Mouse (Mus musculus) limb, embryonic 14.5 days (tissue): ENCODE measurements around the gene Astn2. TPM values are rescaled to one million over a fixed set of nuclear protein-coding genes. Genes with fewer than 3 reads are reported as not detected.

Experiments
- ATAC-seq: fragments of 200-750 bp; cut with Nextera tagmentation; 2 replicates; pipeline ENCODE4 v1.8.0; 2017; ENCODE audit warnings: low read depth, moderate number of reproducible peaks, moderate TSS enrichment; ENCODE audit not compliant: low FRiP score
- DNase-seq: peaks from one replicate; pipeline ENCODE4 v3.0.0-alpha.2; 2015; ENCODE audit warnings: low spot score
- H3K27ac ChIP-seq: fragments of 300-500 bp; sonication (generic); replicated peaks from 2 replicates; pipeline ENCODE4 v1.5.1; 2014; ENCODE audit warnings: low read depth, mild to moderate bottlenecking, low read length, moderate library complexity, mixed read lengths
- H3K27me3 ChIP-seq: fragments of 300-500 bp; sonication (generic); 2 replicates; pipeline ENCODE4 v1.6.1; 2014; ENCODE audit warnings: low read length, mixed read lengths; ENCODE audit not compliant: control insufficient read depth, insufficient read depth
- H3K36me3 ChIP-seq: fragments of 300-500 bp; sonication (generic); 2 replicates; pipeline ENCODE4 v1.6.1; 2014; ENCODE audit warnings: mild to moderate bottlenecking, low read length, moderate library complexity, mixed read lengths; ENCODE audit not compliant: control insufficient read depth, insufficient read depth
- H3K4me1 ChIP-seq: fragments of 300-500 bp; sonication (generic); 2 replicates; pipeline ENCODE4 v1.6.1; 2014; ENCODE audit warnings: antibody characterized with exemption, low read length, mixed read lengths; ENCODE audit not compliant: control insufficient read depth, insufficient read depth
- H3K4me2 ChIP-seq: fragments of 300-500 bp; sonication (generic); replicated peaks from 2 replicates; pipeline ENCODE4 v1.6.1; 2014; ENCODE audit warnings: low read depth, mild to moderate bottlenecking, low read length, moderate library complexity; ENCODE audit not compliant: severe bottlenecking
- H3K4me3 ChIP-seq: fragments of 300-500 bp; sonication (generic); replicated peaks from 2 replicates; pipeline ENCODE4 v1.5.1; 2014; ENCODE audit warnings: low read length
- H3K9ac ChIP-seq: fragments of 300-500 bp; sonication (generic); 2 replicates; pipeline ENCODE4 v1.6.1; 2014; ENCODE audit warnings: mild to moderate bottlenecking, low read depth, low read length, moderate library complexity; ENCODE audit not compliant: severe bottlenecking
- H3K9me3 ChIP-seq: fragments of 300-500 bp; sonication (generic); 2 replicates; pipeline ENCODE4 v1.6.1; 2016; ENCODE audit warnings: low read length; ENCODE audit not compliant: control insufficient read depth
- POLR2A ChIP-seq: fragments of 200-500 bp; IDR thresholded peaks from 2 replicates; pipeline ENCODE4 v1.8.0; 2012; ENCODE audit warnings: inconsistent platforms, mild to moderate bottlenecking, moderate library complexity, borderline replicate concordance; ENCODE audit not compliant: insufficient read depth, insufficient read length; ENCODE audit errors: extremely low read depth
- WGBS: fragments of 180-500 bp; shearing (Covaris S2); extraction: QIAGEN DNeasy Blood & Tissue Kit; methylation state at CpG from one replicate; pipeline ENCODE4 v1.1.7; 2014; 5-methylcytosine and 5-hydroxymethylcytosine counted together
- polyA plus RNA-seq, 2 experiments: library from polyadenylated mRNA; depleted of rRNA in 1 of 2; stranded (reverse) in 1 of 2; unstranded in 1 of 2; fragments of >200 nt; fragmentation: Nextera tagmentation in 1 of 2; extraction: Ambion mirVana in 1 of 2; gene quantifications; 2 replicates each; pipeline versions ENCODE4 v1.2.1 to v1.2.3; 2012 to 2014

Astn2 gene
- polyA plus RNA-seq, 2 experiments, result 1.6 to 8.7 TPM

GRCm38 (mm10) chr4:66271550-66272117 lies 132.8 kb downstream of the Astn2 start:
- 38% methylated on average over 6 of the region's 6 CpGs for WGBS
- H3K4me2 ChIP-seq, result no peak overlapping the region

GRCm38 (mm10) chr4:66264031-66264430 lies 140.4 kb downstream of the Astn2 start:
- Histone ChIP-seq H3K27ac (no peak overlapping the region), H3K36me3 (no peaks in the 10 kb centered on the region), H3K9me3 (no peaks in the 10 kb centered on the region), H3K9ac (no peak overlapping the region), H3K4me3 (no peak overlapping the region), H3K4me2 (no peak overlapping the region), H3K4me1 (no peaks in the 10 kb centered on the region), H3K27me3 (no peaks in the 10 kb centered on the region)
- WGBS, result 82% methylated on average over 4 of the region's 4 CpGs
- TF ChIP-seq POLR2A, result no peak
- DNase-seq, result no peak
- no peak for ATAC-seq

More at GRCm38 (mm10) chr4:66271550-66272117, 132.8 kb downstream of the Astn2 start:
- Histone ChIP-seq H3K9me3 (no peaks in the 10 kb centered on the region), H3K27me3 (no peaks in the 10 kb centered on the region), H3K4me1 (0 out of 2 replicates have a peak, but pooled peaks cover 6% of the 10 kb centered on the region), H3K36me3 (no peaks in the 10 kb centered on the region), H3K27ac (no peak overlapping the region), H3K9ac (no peak overlapping the region), H3K4me3 (no peak overlapping the region)
- ATAC-seq (peak; percentile 78), DNase-seq (peak; percentile 53)
- no peak for TF ChIP-seq POLR2A

- TF ChIP-seq POLR2A, result no peak
- no peak overlapping the region for H3K4me2 ChIP-seq
- 82% methylated on average over 3 of the region's 3 CpGs for WGBS
- DNase-seq (no peak), ATAC-seq (no peak)
- no peaks in the 10 kb centered on the region for H3K27me3 ChIP-seq
- H3K4me3 ChIP-seq, result no peak overlapping the region
- H3K36me3 ChIP-seq, result no peaks in the 10 kb centered on the region
- H3K27ac ChIP-seq, result no peak overlapping the region
- H3K4me1 ChIP-seq, result no peaks in the 10 kb centered on the region
- H3K9ac ChIP-seq, result no peak overlapping the region
- H3K9me3 ChIP-seq, result no peaks in the 10 kb centered on the region
Measured at GRCm38 (mm10) chr4:66261276-66261675, 143.1 kb downstream of the Astn2 start.

GRCm38 (mm10) chr4:66258905-66259304 lies 145.5 kb downstream of the Astn2 start:
- Histone ChIP-seq H3K27me3 (no peaks in the 10 kb centered on the region), H3K36me3 (no peaks in the 10 kb centered on the region), H3K4me3 (no peak overlapping the region), H3K4me2 (no peak overlapping the region), H3K4me1 (no peaks in the 10 kb centered on the region), H3K9me3 (no peaks in the 10 kb centered on the region), H3K9ac (no peak overlapping the region), H3K27ac (no peak overlapping the region)
- DNase-seq (no peak), ATAC-seq (no peak)
- WGBS, result 83% methylated on average over 2 of the region's 2 CpGs
- TF ChIP-seq POLR2A, result no peak

- no peaks in the 10 kb centered on the region for H3K27me3 ChIP-seq
- H3K36me3 ChIP-seq, result no peaks in the 10 kb centered on the region
- no peak overlapping the region for H3K27ac ChIP-seq
- H3K9me3 ChIP-seq, result no peaks in the 10 kb centered on the region
- 80% methylated on average over 4 of the region's 4 CpGs for WGBS
- no peak overlapping the region for H3K4me2 ChIP-seq
- H3K4me1 ChIP-seq, result no peaks in the 10 kb centered on the region
- no peak overlapping the region for H3K4me3 ChIP-seq
- no peak overlapping the region for H3K9ac ChIP-seq
- no peak for TF ChIP-seq POLR2A
- DNase-seq (no peak), ATAC-seq (no peak)
Measured at GRCm38 (mm10) chr4:66254695-66255492, 149.5 kb downstream of the Astn2 start.
